Mouse (Mus musculus) G1E (cell line): ENCODE results near the gene Aurkaip1.

Experiments
- CTCF ChIP-seq: IDR thresholded peaks from 2 replicates; pipeline ENCODE4 v1.5.1; 2012; ENCODE audit warnings: low read depth, low read length, inconsistent platforms, mixed read lengths
- GATA1 ChIP-seq: IDR thresholded peaks from 2 replicates; pipeline ENCODE4 v1.6.1; 2012; ENCODE audit warnings: borderline replicate concordance, low read length, inconsistent platforms, mixed read lengths
- GATA2 ChIP-seq: IDR thresholded peaks from 2 replicates; pipeline ENCODE4 v1.6.1; 2012; ENCODE audit warnings: low read depth, low read length, inconsistent platforms, borderline replicate concordance
- POLR2AphosphoS5 ChIP-seq: IDR thresholded peaks from 2 replicates; pipeline ENCODE4 v1.6.1; 2012; ENCODE audit warnings: low read depth, low read length, inconsistent platforms; ENCODE audit not compliant: insufficient replicate concordance
- TAL1 ChIP-seq: conservative IDR thresholded peaks from 2 replicates; pipeline ENCODE4 v1.6.1; 2012; ENCODE audit warnings: low read depth, low read length, inconsistent platforms, mixed read lengths

DNA sequence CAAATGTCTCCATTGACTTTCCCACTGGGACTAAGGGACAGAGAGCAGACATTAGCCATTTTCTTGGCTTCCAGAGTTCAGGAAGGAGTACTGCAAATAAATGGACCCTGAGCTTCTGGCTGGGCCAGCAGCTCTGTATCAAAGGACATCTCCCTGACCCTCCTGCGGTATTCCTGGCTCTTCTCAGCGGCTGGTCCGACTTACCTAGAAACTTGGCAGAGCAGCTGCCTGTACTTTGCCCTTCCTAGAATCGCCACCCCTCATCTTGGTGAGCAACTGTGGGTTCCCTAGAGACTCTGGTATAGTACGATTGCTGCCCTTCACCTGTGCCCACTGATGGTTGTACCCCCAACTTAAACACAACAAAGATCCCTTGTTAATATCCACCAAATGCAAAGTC is 12.2 kb downstream of the Aurkaip1 start:
- TF ChIP-seq GATA2 (no peak), CTCF (no peak), GATA1 (no peak), TAL1 (no peak), POLR2AphosphoS5 (no peak)
